Mouse (Mus musculus) cerebellum, adult 8-10 months (tissue): ENCODE results near the gene Vps26c.
"Not testable (repeated sequence)": the region's sequence is repeated elsewhere in the genome, so short reads cannot be mapped to it uniquely, and the experiment has no call there.

Experiments
- DNase-seq: peaks from one replicate; pipeline ENCODE4 v3.0.0; 2022

Vps26c gene

DNA sequence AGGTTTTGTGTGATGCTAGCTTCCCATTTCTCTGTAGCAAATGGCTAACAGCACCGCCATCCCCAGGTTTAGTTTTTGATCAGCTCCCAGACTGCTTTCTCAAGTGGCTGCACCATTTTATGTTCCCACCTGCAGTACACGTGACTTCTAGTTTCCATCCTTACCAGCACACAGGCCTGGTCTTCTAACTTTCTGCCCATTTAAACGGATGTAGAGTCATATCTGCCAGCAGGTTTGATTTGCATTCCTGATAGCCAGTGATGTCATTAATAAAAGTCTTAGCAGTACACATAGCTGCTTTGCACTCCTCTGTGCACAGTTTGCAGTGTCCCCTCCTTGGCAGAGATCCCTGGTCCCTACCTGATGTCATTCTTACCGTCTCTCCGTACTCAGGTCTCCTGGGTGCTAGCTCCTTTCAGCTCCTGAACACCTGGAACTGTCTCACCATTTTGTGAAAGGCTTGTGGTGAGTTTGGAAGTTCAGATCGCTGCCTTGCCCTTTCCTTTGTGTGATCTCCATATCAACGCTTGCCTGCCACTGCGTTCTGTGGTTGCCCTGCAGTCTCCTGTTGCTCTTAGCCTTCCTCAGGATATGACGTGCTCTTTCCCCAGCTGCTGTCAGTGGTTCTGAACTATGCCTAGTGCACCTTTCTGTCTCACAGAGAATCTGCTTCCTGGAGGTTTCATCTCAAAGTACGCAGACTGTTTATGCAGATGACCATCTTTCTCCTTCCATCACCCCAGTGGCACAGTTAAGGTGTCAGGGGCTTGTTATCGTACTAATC, 41.7 kb downstream of the Vps26c start:
- no peak for DNase-seq

DNA sequence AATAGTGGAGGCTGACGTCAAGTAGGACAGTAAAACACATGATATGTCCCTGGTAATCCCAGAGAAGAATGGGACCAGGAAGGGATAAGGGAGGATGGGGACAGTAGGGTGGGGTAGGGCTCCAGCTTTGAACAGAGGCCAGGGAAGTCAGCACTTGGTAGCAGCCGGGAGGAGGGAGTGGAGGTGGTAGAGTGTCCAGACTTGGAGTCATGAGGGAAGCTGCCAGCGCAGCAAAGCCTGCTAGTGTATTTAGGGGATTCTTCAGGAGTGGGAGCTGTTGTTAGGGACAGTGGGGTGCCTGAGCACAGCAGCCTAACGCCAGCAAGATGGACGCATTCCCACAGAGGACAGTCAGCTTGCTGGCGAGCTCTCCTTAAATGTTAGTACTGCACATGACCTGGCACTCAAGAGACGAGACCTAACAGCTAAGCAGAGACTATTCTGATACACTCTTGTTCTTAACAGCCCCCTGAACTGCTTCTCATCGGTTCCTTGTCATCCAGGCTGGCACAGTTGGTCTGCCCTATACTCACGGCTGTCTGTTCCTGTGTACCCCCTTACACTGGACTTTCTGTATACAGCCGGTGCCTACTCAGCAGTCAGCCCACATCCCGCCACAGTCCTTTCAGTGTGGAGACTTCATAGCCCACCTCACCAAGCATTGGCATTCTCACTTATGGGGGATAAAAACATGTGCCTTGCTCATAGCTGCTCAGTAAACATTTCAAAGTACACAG, 53.4 kb downstream of the Vps26c start:
- peak; percentile 37 for DNase-seq

DNA sequence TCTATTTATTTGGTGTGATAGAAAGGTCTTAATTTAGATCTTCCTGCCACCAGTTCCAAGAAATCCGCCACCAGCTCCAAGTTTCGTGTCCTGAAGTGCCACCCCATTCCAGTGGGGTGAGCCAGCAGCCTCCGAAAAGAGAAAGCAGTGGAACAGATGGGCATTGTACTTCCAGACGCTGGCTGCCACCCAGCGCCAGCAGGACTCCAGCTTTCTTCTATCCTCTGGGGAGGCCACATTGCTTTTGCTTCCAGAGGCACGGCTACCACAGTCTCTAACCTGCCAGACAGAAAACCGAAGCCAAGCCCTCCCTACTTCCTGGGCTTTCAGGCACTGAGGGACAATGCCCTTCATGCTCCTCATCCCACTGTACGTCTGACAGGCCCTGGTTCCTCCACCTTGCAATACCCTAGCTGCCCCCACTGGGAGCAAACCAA, 54.1 kb downstream of the Vps26c start:
- peak; percentile 59 for DNase-seq

DNA sequence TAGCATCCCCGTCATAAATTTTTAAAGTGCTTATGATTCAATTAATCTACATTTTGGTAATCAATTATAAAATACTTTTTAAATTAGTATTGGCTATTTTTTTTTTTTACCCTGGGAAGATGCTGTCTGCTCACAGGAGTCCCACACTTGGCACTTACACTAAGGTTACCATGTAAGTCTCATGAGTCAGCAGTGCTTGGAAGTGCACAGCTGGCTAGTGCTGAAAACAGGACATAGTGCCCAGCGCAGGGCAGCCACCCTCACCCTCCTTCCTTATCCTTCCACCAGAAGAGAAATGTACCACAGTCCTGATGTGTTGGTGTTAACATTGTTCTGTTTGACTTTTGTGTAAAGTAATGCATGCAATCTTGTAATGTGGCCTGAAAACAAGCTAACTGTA, 58.2 kb downstream of the Vps26c start:
- DNase-seq = no peak

DNA sequence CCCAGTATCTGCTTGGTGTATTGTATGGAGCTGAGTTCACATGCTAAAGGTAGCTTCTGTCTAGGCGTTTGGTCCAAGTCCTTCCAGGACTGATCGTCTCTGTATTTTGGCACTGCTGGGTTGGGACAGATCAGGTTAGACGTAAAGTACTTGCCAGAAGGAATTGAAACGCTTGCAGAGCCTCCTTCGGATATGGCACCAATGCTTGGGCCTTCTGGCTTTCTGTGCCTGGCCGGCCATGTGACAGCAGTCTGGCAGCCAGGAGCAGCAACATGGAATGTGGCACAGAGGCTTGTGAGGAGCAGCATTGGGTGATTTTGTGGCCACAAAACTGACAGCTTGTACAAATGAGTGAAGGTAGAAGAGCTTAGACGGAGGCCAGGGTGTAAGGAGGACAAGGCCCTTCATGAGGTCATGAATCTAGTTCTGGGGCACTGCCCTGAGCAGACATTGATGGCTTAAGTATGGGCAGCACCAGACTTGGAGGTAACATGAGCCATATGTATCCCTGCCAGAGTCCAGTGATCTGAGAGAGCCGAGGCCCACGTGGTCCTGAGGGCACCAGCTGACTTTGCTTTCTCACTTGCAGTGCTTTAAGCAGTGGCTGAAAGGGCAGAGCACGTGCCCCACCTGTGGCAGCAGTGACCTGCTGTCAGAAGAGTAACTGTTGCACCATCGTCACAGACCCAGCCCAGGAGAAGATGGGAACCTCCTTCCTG, 59.1 kb downstream of the Vps26c start:
- no peak for DNase-seq

DNA sequence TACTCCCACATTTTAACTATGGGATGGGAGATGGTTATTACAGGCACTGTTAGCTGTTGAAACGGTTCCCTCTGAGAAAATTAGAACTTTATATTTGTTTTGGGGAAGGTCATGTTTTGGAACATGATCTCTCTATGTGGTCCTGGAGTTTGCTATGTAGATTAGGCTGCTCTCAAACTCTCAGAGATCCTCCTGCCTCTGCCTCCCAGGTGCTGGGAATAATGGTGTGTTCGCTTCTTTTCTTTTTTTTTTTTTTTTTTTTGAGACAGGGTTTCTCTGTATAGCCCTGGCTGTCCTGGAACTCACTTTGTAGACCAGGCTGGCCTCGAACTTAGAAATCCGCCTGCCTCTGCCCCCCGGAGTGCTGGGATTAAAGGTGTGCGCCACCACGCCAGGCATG, 60.3 kb downstream of the Vps26c start:
- DNase-seq = not testable (repeated sequence)

DNA sequence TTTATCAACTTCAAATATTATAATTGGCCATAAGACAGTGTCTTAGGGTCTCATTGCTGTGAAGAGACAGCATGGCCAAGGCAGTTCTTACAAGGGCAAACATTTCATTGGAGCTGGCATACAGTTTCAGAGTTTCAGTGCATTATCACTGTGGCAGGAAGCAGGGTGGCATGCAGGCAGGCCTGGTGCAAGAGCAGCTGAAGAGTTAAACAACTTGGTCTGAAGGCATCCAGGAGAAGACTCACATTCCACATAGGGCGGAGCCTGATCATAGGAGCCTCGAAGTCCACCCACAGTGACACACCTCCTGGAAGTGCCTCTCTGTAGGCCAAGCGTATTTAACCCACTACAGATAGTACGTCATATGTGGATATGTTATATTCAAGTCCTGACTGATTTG, 60.7 kb downstream of the Vps26c start:
- DNase-seq = no peak

DNA sequence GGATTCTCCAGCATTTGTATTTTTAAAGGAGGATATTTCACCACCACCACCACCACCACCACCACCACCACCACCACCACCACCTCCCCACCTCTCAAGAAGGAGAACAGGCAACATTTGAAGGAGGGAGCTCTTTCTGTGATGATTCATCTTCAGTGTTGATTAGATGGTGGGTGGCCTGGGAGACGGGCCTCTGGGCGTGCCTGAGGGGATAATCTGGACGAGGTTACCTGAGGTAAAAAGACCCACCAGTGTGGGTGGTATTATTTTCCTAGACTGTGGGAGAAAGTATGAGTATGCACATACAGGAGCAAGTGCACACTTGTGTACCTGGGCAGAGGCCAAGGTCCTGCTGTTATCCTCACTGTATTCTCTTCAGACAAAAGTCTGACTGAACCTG, 62.6 kb downstream of the Vps26c start:
- no peak for DNase-seq

DNA sequence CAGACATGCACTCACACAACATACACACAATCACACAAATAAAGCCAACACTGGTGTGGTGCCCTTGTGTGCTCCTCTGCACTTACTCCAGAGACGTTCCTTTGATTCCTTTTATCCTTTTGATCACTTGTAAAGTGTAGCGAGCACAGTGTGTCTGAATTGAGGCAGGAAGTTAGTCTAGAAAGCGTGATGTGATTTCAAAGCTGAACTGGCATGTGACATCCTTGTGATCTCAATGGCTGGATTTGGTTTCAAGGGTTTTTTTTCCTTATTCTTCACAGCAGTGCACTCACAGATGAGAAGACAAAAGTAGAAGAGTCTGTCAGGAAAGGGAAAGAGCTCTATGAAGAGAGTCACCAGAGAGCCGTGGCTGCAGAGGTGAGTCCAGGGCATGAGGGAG, 72.5 kb downstream of the Vps26c start:
- no peak for DNase-seq

DNA sequence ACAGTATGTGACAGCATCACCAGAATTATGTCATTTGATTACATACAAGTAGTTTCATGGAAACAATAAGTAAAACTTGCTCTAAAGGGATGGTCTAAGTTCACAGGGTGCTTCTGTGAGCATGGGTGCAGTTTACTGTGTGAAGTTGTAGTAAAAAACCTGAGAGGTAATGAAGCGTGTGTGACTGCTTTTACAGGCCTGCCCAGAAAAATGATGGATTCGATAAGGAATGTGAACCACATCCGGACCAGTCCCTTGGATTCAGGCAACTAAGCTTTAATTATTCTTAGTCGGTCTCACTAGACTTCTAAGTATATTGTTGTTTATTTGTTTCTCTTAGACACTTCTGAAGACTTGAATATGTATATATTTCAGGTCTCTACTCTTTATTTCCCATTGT, 73.9 kb downstream of the Vps26c start:
- DNase-seq = no peak

DNA sequence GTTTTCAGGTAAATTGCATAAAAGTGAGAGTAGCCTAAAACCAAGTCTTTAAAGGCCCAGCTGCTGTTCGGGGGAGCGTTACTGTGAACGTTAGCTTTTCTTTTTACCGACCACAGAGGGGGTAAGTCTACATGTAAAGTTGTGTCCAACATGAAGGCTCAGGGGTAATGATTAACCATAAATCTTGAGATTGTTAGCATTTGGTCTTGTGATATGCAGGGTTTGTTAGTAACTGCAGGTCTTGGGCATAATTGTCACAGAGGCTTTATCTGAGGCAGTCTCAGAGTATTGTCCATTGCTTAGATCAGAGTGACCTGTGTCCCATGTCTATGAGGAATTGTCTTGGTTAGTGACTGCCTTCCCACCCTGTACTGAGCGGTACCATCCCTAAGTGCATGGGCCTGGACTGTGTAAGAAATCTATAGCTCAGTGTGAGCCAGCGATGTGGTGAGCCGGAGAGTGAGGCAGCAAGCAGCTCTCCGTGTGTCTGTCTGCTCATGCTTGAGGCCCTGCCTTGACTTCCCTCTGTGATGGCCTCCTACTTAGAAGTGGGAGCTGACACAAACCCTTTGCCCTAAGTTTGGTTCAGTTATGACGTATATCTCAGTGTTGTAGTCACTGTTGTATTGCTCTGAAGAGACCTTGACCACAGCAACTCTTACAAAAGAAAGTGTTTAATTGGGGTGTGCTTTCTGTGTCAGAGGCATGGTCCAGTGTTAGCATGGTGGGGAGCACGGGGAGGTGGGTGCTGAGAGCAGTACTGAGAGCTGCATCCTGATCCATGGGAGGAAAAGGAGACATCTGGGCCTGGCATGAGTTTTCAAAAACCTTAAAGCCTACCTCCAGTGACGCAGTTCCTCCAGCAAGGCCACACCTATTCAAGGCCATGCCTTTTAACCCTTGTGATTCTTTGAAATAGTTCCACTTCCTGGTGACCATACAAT, 74.8 kb downstream of the Vps26c start:
- DNase-seq = no peak

DNA sequence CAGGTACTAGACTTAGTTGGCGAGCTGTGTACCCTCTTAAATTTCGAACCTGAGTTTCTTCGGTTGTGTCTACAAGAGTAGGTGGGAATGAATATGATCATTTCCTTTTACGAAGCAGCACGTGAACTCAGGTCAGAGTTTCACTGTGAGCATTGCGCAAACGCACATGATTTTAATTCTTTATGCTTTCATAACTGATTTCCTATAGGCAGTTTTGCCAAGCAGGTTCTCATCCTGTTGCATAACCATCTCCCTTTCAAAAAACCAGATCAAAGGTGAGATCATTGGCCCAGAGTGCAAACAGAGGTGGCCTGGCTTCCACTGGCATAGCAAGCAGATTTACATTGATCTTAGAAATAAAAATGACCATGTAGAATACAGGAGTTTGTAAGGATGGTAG, 77.0 kb downstream of the Vps26c start:
- DNase-seq = no peak

DNA sequence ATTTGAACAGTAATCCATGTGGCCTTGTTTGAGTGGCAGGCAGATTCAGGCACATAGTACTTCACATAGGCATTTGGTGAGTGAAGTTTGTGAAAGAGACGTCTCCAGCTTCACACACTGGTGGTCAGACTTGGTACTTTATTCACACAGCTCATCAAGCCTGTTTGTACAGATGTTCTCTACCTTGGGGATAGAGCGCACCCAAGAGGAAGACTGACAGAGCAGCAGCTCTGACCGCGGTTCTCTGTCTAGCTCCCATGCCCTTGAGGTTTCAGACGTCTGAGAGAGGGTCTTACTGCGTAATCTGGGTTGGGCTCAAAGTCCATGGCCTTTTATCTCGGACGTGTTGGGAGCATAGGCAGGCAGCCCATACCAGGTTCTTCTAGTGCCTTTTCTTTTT, 77.5 kb downstream of the Vps26c start:
- DNase-seq = no peak
